Mouse (Mus musculus) layer of hippocampus, adult 6 months (tissue): Measurements from ENCODE around the gene Wdr76. TPM values are rescaled to one million over a fixed set of nuclear protein-coding genes. Genes with fewer than 3 reads are reported as not detected.

Source experiments
- long read RNA-seq, 2 experiments: library from polyadenylated mRNA; unstranded; transcript quantifications; one replicate each; pipeline ENCODE4 v2.0.0; 2019 to 2020
- polyA plus RNA-seq: library from polyadenylated mRNA; unstranded; fragments of <200 nt; fragmentation: Nextera tagmentation; gene quantifications from 2 replicates; pipeline ENCODE4 v1.2.3, GENCODE M21; 2021

The Wdr76 gene
- 1.0 and 1.1 TPM in 2 replicates for polyA plus RNA-seq
- long read RNA-seq, experiment 1 = 0 reads
- long read RNA-seq, experiment 2, partial matches to known transcripts = 0 of 2 reads
- long read RNA-seq, experiment 2, other reads (novel, unspliced or antisense) = 0 of 2 reads

GRCm38 (mm10) chr2:121505942-121506882 lies at the start of gene Wdr76, which contains the start of gene Mfap1a:
TSS of gene Wdr76 (plus strand) at chr2:121506723.
TSS of gene Mfap1a (minus strand) at chr2:121506665.

DNA sequence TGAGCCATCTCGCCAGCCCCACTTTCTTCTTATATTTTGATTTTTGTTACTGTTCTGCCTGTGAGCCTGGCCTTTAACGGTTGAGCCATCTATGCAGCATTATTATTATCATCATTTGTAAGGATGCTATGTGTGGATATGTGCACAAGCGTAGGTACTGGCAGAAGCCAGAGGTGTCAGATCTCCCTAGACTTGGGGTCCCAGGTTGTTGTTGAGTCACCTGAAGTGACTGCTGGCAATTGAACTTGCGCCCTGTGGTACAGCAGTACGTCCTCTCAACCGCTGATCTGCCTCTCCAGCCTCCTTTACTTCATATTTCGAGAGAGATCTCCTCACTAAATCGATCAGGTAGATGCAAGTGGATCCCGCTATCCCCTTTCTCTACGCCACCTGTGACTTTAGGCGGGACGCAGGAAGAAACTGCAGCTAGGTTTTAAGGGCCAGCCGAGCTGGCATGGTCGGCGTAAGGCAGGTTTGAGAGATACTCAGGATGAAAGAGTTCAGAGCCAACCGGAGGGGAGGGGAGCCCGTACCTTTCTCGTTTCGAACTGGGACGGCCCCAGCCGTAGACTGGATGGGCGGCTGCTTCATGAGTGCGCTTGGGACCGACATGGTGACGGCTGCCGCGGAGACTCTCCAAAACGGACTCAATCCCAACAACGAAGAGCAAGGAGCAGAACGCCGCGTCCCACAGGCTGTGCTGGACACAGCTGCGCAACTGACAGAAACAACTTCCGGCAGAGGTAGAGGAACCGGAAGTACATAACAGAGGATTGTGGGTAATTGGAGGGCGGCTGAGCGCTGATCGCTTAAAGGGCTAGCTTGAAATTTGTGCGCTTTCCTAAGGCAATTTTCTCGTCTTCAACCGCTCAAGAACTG lies 33.0 kb upstream of the Wdr76 start, which contains the start of gene Mfap1b:
TSS of gene Mfap1b (minus strand) at position 767 of the 879 bp plus-strand sequence.

Other genes with a start within 250 kb of the Wdr76 start
- 20.1 and 21.6 TPM in 2 replicates for gene Trp53bp1, start 235.3 kb upstream of the Wdr76 start, polyA plus RNA-seq
- gene Map1a, start 217.1 kb upstream of the Wdr76 start, polyA plus RNA-seq = 122 and 145 TPM in 2 replicates
- 20.9 and 23.7 TPM in 2 replicates for gene Ppip5k1, start 151.3 kb upstream of the Wdr76 start, polyA plus RNA-seq
- 323 and 342 TPM in 2 replicates for gene Ckmt1, start 149.0 kb upstream of the Wdr76 start, polyA plus RNA-seq
- gene Strc, start 119.6 kb upstream of the Wdr76 start, polyA plus RNA-seq = 0.06 and 0.10 TPM in 2 replicates
- gene Pdia3, start 92.9 kb upstream of the Wdr76 start, polyA plus RNA-seq = 70.8 and 80.6 TPM in 2 replicates
- gene Catsper2, start 92.9 kb upstream of the Wdr76 start, polyA plus RNA-seq = 1.3 and 1.4 TPM in 2 replicates
- 1.0 and 1.1 TPM in 2 replicates for gene Ell3, start 62.4 kb upstream of the Wdr76 start, polyA plus RNA-seq
- gene Serf2, start 57.5 kb upstream of the Wdr76 start, polyA plus RNA-seq = 653 and 686 TPM in 2 replicates
- 127 and 137 TPM in 2 replicates for gene Hypk, start 53.4 kb upstream of the Wdr76 start, polyA plus RNA-seq
- 0.11 and 0.25 TPM in 2 replicates for gene Serinc4, start 49.9 kb upstream of the Wdr76 start, polyA plus RNA-seq
- 47.6 and 50.2 TPM in 2 replicates for gene Mfap1b, start 32.7 kb upstream of the Wdr76 start, polyA plus RNA-seq
- 11.9 and 14.6 TPM in 2 replicates for gene Mfap1a, start 58 bp upstream of the Wdr76 start, polyA plus RNA-seq